Mouse (Mus musculus) neural tube, embryonic 15.5 days (tissue): ENCODE measurements at regions not wholly inside any gene's neighbourhood (a gene's known extent, or its start where the extent isn't known, plus 50 kb on each side); places are given as distances from the start of the nearest gene placed in this dataset.

Source experiments
- ATAC-seq: fragments of 200-750 bp; cut with Nextera tagmentation; 2 replicates; pipeline ENCODE4 v1.8.0; 2017; ENCODE audit warnings: mild to moderate bottlenecking, moderate TSS enrichment, moderate library complexity; ENCODE audit not compliant: low FRiP score
- H3K27ac ChIP-seq: fragments of 300-500 bp; sonication (generic); replicated peaks from 2 replicates; pipeline ENCODE4 v1.5.1; 2015; ENCODE audit warnings: mild to moderate bottlenecking, inconsistent platforms
- H3K27me3 ChIP-seq: fragments of 300-500 bp; sonication (generic); replicated peaks from 2 replicates; pipeline ENCODE4 v1.6.1; 2015; ENCODE audit warnings: inconsistent platforms
- H3K36me3 ChIP-seq: fragments of 300-500 bp; sonication (generic); 2 replicates; pipeline ENCODE4 v1.6.1; 2015; ENCODE audit warnings: inconsistent platforms
- H3K4me1 ChIP-seq: fragments of 300-500 bp; sonication (generic); 2 replicates; pipeline ENCODE4 v1.6.1; 2015; ENCODE audit warnings: inconsistent platforms
- H3K4me2 ChIP-seq: fragments of 300-500 bp; sonication (generic); 2 replicates; pipeline ENCODE4 v1.6.1; 2015; ENCODE audit warnings: inconsistent platforms, mild to moderate bottlenecking, moderate library complexity
- H3K4me3 ChIP-seq: fragments of 300-500 bp; sonication (generic); replicated peaks from 2 replicates; pipeline ENCODE4 v1.5.1; 2015; ENCODE audit warnings: mild to moderate bottlenecking, inconsistent platforms
- H3K9ac ChIP-seq: fragments of 300-500 bp; sonication (generic); replicated peaks from 2 replicates; pipeline ENCODE4 v1.6.1; 2015; ENCODE audit warnings: mild to moderate bottlenecking, inconsistent platforms
- H3K9me3 ChIP-seq: fragments of 300-500 bp; sonication (generic); replicated peaks from 2 replicates; pipeline ENCODE4 v1.6.1; 2016; ENCODE audit warnings: inconsistent platforms
- WGBS: fragments of 180-500 bp; shearing (Covaris S2); methylation state at CpG from one replicate; pipeline ENCODE4 v1.1.7; 2015; ENCODE audit warnings: mixed read lengths; 5-methylcytosine and 5-hydroxymethylcytosine counted together

GRCm38 (mm10) chr3:156017676-156018230, 543.8 kb upstream of the Negr1 start:
- no peaks in the 10 kb centered on the region for H3K27me3 ChIP-seq
- no peak overlapping the region for H3K4me3 ChIP-seq
- no peaks in the 10 kb centered on the region for H3K4me1 ChIP-seq
- ATAC-seq = no peak
- H3K4me2 ChIP-seq = no peak overlapping the region
- no peak overlapping the region for H3K27ac ChIP-seq
- no peak overlapping the region for H3K9ac ChIP-seq
- no peaks in the 10 kb centered on the region for H3K9me3 ChIP-seq
- 26% methylated on average over 7 of the region's 7 CpGs for WGBS
- H3K36me3 ChIP-seq = no peaks in the 10 kb centered on the region

- H3K4me3 ChIP-seq = no peak overlapping the region
- no peak overlapping the region for H3K9ac ChIP-seq
- 56% methylated on average over 5 of the region's 5 CpGs for WGBS
- no peak overlapping the region for H3K27ac ChIP-seq
- no peaks in the 10 kb centered on the region for H3K27me3 ChIP-seq
- H3K4me1 ChIP-seq = no peaks in the 10 kb centered on the region
- no peaks in the 10 kb centered on the region for H3K9me3 ChIP-seq
- no peaks in the 10 kb centered on the region for H3K36me3 ChIP-seq
- no peak for ATAC-seq
- no peak overlapping the region for H3K4me2 ChIP-seq
Measured at GRCm38 (mm10) chr3:156028602-156029188, 532.9 kb upstream of the Negr1 start.

DNA sequence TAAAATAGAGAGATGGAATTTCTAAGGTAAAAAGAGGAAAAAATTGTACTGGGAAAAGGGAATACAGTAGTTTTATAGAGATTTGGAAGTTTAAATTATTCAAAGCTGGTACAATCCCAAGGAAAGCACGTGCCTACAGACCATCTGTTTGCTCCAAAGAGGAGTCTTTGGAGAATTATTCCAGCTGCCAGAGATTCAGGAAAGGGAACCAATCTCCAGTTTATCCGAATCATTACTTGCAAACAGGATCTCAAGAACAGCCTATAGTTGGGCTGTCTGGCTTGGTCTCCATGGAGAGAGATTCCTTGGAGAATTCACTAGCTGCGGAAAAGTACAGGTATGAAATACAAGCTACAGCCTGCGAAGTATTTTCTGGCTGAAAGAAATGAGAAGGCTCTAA, 491.3 kb upstream of the Negr1 start:
- ATAC-seq = no peak
- Histone ChIP-seq H3K4me3 (no peak overlapping the region), H3K27me3 (no peaks in the 10 kb centered on the region), H3K4me2 (no peak overlapping the region), H3K4me1 (no peaks in the 10 kb centered on the region), H3K9ac (no peak overlapping the region), H3K9me3 (no peaks in the 10 kb centered on the region), H3K36me3 (no peaks in the 10 kb centered on the region), H3K27ac (no peak overlapping the region)
- 66% methylated on average over 4 of the region's 4 CpGs for WGBS

DNA sequence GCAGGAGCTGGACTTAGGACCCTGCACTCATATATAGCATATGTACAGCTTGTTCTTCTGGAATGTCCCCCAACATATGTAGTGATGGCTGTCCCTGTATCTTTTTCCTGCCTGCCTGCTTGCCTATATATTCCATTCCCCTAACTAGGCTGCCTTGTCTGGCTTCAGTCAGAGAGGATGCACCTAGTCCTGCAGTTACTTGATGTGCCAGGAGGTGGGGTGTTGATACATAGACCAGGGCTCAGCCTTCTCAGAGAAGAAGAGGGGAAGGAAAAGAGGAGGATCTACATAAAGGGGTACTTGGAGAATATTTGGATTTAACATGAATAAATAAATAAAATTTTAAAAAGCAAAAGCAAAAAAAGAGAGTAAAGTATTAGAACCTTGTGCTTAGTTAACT, 479.3 kb upstream of the Negr1 start:
- Histone ChIP-seq H3K36me3 (no peaks in the 10 kb centered on the region), H3K4me2 (no peak overlapping the region), H3K9ac (no peak overlapping the region), H3K27me3 (no peaks in the 10 kb centered on the region), H3K4me1 (no peaks in the 10 kb centered on the region), H3K4me3 (no peak overlapping the region), H3K27ac (no peak overlapping the region), H3K9me3 (no peaks in the 10 kb centered on the region)
- no peak for ATAC-seq

- Histone ChIP-seq H3K4me1 (no peaks in the 10 kb centered on the region), H3K36me3 (no peaks in the 10 kb centered on the region), H3K9me3 (no peaks in the 10 kb centered on the region), H3K4me2 (no peak overlapping the region), H3K27me3 (no peaks in the 10 kb centered on the region), H3K27ac (no peak overlapping the region), H3K9ac (no peak overlapping the region), H3K4me3 (no peak overlapping the region)
- ATAC-seq = no peak
Measured at GRCm38 (mm10) chr3:156093689-156094088, 467.9 kb upstream of the Negr1 start.

DNA sequence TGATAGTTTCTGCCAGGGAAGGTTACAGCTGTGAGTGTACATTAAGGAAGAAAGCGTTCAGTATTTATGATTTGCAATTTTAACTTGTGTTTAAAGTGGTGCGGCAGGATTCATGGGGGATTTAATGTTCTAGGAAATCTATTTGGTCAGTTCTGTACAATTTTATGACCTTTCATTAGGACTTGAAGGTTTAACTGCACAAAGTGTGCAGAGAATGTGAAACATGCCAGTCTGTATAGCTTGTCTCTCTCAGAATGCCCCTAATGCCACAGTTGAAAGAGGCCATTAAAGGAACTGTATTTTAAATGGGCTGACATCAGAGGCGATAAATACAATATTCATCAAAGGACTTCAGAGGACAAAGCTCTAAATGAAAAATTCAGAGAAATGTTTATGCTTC, 466.6 kb upstream of the Negr1 start:
- H3K36me3 ChIP-seq = no peaks in the 10 kb centered on the region
- H3K4me2 ChIP-seq = no peak overlapping the region
- H3K4me3 ChIP-seq = no peak overlapping the region
- no peaks in the 10 kb centered on the region for H3K4me1 ChIP-seq
- no peak overlapping the region for H3K9ac ChIP-seq
- H3K27me3 ChIP-seq = no peaks in the 10 kb centered on the region
- 61% methylated on average over 3 of the region's 3 CpGs for WGBS
- ATAC-seq = no peak
- H3K27ac ChIP-seq = no peak overlapping the region
- no peaks in the 10 kb centered on the region for H3K9me3 ChIP-seq

DNA sequence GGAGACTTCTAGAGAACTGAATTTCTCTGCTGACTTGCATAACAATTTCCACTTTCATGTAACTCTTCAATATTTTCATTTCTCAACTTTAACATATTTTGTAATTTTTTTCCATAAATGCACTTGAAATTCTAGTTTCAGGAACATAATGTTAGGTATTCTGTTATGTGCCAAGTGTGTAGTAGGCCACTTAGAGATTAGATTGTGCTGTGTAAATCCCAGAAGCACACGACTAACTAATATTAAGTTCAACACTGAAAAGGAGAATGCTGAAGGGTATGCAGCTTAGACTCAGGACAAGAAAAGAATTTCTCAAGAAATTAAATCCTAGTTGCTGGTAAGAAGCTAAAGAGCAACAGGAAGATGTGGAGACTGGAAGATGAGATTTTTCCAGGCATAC, 455.8 kb upstream of the Negr1 start:
- Histone ChIP-seq H3K9ac (no peak overlapping the region), H3K9me3 (no peaks in the 10 kb centered on the region), H3K36me3 (no peaks in the 10 kb centered on the region), H3K27ac (no peak overlapping the region), H3K4me3 (no peak overlapping the region), H3K4me1 (no peaks in the 10 kb centered on the region), H3K4me2 (no peak overlapping the region), H3K27me3 (no peaks in the 10 kb centered on the region)
- ATAC-seq = no peak
- WGBS = 92% methylated on average over 1 of the region's 1 CpGs

DNA sequence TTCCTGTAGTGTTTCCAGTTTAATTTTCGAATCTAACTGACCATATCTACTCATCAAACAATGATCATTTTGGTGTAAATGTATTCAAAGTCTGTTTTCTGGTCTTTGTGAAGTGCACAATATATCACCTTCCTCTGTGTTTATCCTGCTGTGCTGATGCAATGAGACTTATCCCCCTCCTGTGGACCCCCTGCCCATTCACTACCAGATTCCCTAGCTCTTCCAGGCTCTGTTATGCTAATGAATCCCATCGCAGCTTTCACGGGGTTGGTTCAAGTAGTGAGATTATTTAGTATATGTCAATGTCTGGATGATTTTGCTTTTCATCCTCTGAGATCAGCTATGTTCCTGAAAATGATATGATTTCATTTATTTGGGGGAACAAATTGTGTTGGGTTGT, 441.3 kb upstream of the Negr1 start:
- ATAC-seq = no peak
- WGBS = 15% methylated on average over 3 of the region's 3 CpGs
- no peak overlapping the region for H3K4me3 ChIP-seq

DNA sequence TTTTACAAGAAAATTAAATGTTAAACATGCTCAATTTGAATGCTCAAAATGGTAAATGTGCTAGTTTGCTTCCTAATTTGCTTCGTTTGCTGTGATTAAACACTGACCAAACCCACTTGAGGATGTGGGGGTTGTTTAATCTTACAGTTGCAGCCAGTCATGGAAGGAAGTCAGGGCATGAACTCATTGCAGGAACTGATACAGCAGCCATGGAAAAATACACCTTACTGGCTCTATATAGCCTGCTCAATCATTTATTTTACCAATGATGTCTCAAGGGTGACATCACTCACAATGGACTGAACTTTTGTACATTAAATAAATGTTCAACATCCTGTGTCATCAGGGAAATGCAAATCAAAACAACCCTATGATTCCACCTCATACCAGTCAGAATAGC, 430.0 kb upstream of the Negr1 start:
- H3K4me2 ChIP-seq = no peak overlapping the region
- WGBS = 74% methylated on average over 1 of the region's 1 CpGs
- no peak for ATAC-seq

More for the DNA sequence above, 441.3 kb upstream of the Negr1 start:
- Histone ChIP-seq H3K4me1 (no peaks in the 10 kb centered on the region), H3K9me3 (no peaks in the 10 kb centered on the region), H3K9ac (no peak overlapping the region), H3K27me3 (no peaks in the 10 kb centered on the region), H3K36me3 (no peaks in the 10 kb centered on the region), H3K4me2 (no peak overlapping the region), H3K27ac (no peak overlapping the region)

GRCm38 (mm10) chr3:156141355-156141754, 420.2 kb upstream of the Negr1 start:
- ATAC-seq = no peak
- H3K36me3 ChIP-seq = no peaks in the 10 kb centered on the region
- WGBS = 69% methylated on average over 5 of the region's 5 CpGs
- no peaks in the 10 kb centered on the region for H3K27me3 ChIP-seq
- no peak overlapping the region for H3K4me3 ChIP-seq
- H3K4me2 ChIP-seq = no peak overlapping the region
- H3K4me1 ChIP-seq = no peaks in the 10 kb centered on the region
- H3K9me3 ChIP-seq = no peaks in the 10 kb centered on the region
- no peak overlapping the region for H3K9ac ChIP-seq
- no peak overlapping the region for H3K27ac ChIP-seq

More for the DNA sequence above, 430.0 kb upstream of the Negr1 start:
- no peaks in the 10 kb centered on the region for H3K27me3 ChIP-seq
- no peak overlapping the region for H3K9ac ChIP-seq
- no peaks in the 10 kb centered on the region for H3K36me3 ChIP-seq
- H3K4me1 ChIP-seq = no peaks in the 10 kb centered on the region
- H3K9me3 ChIP-seq = no peaks in the 10 kb centered on the region
- H3K27ac ChIP-seq = no peak overlapping the region
- H3K4me3 ChIP-seq = no peak overlapping the region

GRCm38 (mm10) chr3:156149322-156149721, 412.3 kb upstream of the Negr1 start:
- Histone ChIP-seq H3K9ac (no peak overlapping the region), H3K27me3 (no peaks in the 10 kb centered on the region), H3K27ac (no peak overlapping the region), H3K36me3 (no peaks in the 10 kb centered on the region), H3K9me3 (no peaks in the 10 kb centered on the region), H3K4me1 (0 out of 2 replicates have a peak, but pooled peaks cover 4% of the 10 kb centered on the region), H3K4me2 (no peak overlapping the region), H3K4me3 (no peak overlapping the region)
- no peak for ATAC-seq
- 73% methylated on average over 3 of the region's 3 CpGs for WGBS

GRCm38 (mm10) chr3:156170076-156170475, 391.5 kb upstream of the Negr1 start:
- Histone ChIP-seq H3K9me3 (no peaks in the 10 kb centered on the region), H3K4me3 (no peak overlapping the region), H3K4me2 (no peak overlapping the region), H3K36me3 (no peaks in the 10 kb centered on the region), H3K27me3 (no peaks in the 10 kb centered on the region), H3K27ac (no peak overlapping the region), H3K9ac (no peak overlapping the region), H3K4me1 (no peaks in the 10 kb centered on the region)
- no peak for ATAC-seq

DNA sequence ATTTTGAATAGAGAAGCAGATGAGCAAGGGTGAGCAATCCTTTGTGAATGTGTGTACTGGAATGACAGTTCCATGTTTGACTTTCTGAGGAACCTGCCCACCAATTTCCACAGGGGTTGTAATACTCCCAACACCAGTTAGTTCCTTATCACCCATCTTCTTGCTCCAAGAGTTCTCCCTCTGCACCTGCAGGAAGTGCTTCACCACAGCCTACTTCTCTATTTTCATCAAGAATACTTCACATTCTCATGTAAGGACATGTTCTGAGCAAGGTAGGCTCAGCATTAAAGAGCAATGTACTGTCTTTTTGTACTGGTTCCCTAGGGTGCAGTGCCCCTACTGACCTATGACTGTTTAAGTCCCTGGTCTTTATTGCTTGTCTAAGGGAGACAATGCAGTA, 362.9 kb upstream of the Negr1 start:
- Histone ChIP-seq H3K27ac (no peak overlapping the region), H3K27me3 (no peaks in the 10 kb centered on the region), H3K4me3 (no peak overlapping the region), H3K9ac (no peak overlapping the region), H3K9me3 (no peaks in the 10 kb centered on the region), H3K36me3 (no peaks in the 10 kb centered on the region), H3K4me2 (no peak overlapping the region), H3K4me1 (no peaks in the 10 kb centered on the region)
- no peak for ATAC-seq
